Mouse (Mus musculus): ENCODE measurements at regions not wholly inside any gene's neighbourhood (a gene's known extent, or its start where the extent isn't known, plus 50 kb on each side); places are given as distances from the start of the nearest gene placed in this dataset.

DNA sequence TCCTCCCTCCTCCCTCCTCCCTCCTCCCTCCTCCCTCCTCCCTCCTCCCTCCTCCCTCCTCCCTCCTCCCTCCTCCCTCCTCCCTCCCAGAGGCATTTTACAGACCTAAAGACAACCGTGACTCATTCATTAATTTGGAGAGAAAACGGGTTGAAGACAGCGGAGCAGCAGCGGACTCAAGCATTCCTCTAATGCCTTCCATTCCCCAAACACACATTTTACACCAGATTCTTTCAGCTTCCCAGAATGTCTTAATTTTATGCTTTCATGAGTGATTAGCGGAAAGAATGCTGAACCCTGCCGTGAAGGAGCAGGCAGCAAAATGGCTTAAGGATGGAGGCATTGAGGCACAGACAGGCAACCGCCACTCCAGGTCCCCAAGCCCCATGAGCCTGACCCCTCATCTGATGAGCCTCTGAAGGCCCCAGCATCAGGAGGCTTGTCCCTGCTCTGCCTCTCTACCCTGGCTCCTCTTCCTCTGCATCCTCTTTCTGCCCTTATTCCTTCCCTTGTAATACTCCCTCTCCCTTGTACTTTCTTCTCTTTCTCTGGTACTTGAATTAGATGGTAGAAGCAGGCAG lies 192.5 kb downstream of the Cdc5l start:
- no peak for DNase-seq (ENCODE audit: low spot score in 2 of 2)

DNA sequence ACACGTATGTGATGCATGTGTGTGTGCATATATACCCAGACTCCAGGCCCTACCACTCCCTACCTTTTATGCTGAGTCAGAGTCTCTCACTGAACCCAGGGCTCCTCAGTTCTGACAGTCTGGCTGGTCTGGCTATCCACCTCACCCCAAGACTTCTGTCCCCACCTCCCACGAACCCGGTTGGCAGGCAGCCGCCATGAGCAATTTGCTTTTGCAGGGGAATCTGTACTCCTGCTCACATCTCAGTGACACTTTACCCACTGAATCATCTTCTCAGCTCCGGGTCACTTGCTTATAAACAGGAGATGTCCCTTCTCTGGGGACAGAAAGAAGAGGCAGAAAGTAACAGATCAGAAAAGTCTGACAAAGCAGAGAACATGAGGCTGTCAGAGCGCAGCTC lies 193.0 kb downstream of the Cdc5l start:
- no peak for DNase-seq (ENCODE audit: low spot score in 2 of 2)

DNA sequence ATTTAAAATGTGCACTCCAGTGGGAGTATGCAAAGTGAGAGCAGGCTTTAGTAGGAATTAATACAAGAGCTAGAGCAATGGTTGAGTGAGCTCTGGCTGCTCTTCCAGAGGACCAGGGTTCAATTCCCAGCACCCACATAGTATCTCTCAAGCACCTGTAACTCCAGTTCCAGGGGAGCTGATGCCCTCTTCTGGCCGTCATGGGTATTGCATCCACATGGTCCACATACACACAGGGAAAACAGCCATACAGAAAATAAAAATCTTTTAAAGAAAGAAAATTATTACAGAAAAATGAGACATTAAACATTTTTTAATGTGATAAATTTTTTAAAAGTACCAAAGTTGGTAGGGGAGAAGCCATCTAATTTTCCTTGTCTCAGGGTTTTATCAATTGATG lies 196.3 kb downstream of the Cdc5l start:
- no peak for DNase-seq (ENCODE audit: low spot score in 2 of 2)

DNA sequence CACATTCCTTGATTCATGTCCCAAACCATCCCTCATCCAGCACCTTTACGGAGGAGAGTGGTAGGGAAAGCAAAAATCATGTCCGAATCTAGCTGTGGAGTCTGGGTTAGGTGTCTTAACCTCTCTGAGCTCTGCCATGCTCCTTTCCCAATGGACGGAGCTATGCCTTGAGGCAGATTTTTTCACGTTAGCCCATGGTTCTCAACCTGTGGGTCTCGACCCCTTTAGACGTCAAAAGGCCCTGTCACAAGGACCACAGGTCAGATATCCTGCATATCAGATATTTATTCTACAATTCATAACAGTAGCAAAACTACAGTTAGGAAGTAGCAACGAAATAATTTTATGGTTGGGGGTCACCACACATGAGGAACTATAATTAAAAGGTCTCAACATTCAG lies 198.1 kb downstream of the Cdc5l start:
- DNase-seq (ENCODE audit: low spot score in 2 of 2), result no peak

GRCm38 (mm10) chr17:45232874-45233273 lies 200.7 kb downstream of the Cdc5l start:
- no peak for DNase-seq (ENCODE audit: low spot score in 2 of 2)

DNA sequence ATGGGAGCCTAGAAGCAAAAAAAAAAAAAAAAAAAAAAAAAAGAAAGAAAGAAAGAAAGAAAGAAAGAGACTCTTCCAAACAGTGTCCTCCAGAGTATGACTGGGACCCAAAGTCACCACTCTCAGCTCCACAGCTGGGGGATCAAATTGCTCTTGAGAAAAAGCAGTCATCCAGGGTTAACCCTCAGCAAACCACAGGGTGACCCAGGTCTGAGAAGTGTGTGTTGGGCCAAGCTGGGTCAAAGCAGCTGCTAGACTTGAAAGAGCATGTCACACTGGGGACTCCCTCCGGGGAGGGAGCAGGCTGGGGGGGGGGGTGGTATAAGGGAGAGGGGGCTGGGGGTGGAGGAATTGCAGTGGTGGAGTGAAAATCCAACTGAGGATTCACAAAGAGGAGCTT lies 206.3 kb downstream of the Cdc5l start:
- no peak for DNase-seq (ENCODE audit: low spot score in 2 of 2)

DNA sequence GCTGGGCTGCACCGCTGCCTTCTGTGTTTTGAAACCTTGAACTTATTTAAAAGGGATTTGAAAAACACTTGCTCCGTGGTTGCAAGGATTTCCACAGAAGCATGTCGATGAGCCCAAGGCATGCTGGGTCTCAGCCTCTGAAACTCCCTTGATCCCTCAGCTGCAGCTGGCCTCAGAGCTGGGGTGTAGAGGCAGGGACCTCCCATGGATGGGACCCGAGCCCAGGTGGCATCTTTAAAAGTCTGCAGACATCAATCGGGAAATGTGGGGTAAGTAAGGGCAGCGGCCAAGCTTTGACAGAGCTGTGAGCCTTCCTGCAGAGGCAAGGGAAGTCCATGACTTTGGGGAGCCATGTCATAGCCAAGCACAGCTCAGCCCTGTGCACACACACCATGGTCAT lies 207.1 kb downstream of the Cdc5l start:
- DNase-seq (ENCODE audit: low spot score in 2 of 2), result no peak

- DNase-seq (ENCODE audit: low spot score in 2 of 2), result no peak
These were observed 211.9 kb downstream of the Cdc5l start for GRCm38 (mm10) chr17:45221625-45222024.

GRCm38 (mm10) chr17:45217126-45217525 lies 216.4 kb downstream of the Cdc5l start:
- no peak for DNase-seq (ENCODE audit: low spot score in 2 of 2)

GRCm38 (mm10) chr17:45215067-45216049 lies 218.2 kb downstream of the Cdc5l start:
- DNase-seq (ENCODE audit: low spot score in 2 of 2), result no peak

- no peak for DNase-seq (ENCODE audit: low spot score in 2 of 2)
These were observed 222.6 kb downstream of the Cdc5l start for GRCm38 (mm10) chr17:45210984-45211383.

GRCm38 (mm10) chr17:45209387-45209663 lies 224.2 kb downstream of the Cdc5l start:
- DNase-seq (ENCODE audit: low spot score in 2 of 2), result no peak

GRCm38 (mm10) chr17:45208596-45209386 lies 224.7 kb downstream of the Cdc5l start:
- DNase-seq (ENCODE audit: low spot score in 2 of 2), result no peak

GRCm38 (mm10) chr17:45195779-45196178 lies 237.8 kb downstream of the Cdc5l start:
- no peak for DNase-seq (ENCODE audit: low spot score in 2 of 2)

DNA sequence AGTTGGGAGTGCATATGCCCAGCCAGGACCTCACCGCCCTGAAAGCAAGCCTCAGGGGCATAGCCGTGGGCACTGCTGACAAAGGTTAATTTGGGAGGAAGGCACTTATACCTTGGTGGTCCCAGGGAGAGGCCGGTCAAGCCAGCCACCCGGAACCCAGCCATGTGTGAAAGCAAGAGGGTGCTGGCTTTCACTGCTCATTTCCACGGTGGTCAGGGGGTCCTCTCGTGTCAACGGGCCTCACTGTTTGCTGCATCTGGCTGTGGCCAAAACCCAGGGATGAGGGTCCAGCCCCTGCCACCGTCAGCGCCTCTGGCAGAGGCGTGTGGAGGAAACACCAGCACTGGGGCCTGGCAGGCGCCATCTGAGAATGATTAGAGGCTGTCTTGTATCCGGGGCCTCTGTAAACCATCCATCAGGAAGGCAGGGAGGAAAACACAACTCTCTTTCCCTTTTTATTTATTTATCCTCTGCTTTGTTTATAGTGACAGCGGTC lies 238.7 kb downstream of the Cdc5l start:
- DNase-seq (ENCODE audit: low spot score in 2 of 2), result no peak

DNA sequence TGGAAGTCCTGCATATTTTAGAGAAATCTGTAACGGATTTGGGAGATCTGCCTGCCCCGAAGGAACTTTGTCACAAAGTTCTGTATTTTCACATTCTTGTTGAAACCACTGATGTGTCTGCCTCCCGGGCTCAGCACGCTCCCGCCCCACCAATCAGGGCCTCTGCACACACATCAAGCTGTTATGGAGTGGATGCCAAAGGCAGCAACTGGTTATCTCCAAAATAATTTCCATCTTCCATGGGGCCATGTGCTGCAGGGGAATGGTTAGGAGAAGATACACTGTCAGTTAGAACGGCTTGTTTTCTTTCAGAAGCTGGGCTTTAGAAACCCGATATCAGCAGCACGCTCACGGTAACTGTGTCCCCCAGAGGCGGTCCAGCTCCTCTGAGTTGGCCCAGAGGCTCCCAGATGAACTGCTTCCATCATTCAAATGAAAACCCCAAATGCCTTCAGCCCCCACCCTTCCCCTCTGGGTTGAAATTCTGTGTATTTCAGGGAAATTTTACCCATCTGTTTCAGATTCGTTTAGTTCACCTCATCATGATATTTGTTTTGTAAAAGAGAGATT lies 240.0 kb downstream of the Cdc5l start:
- DNase-seq (ENCODE audit: low spot score in 2 of 2), result no peak

- no peak for DNase-seq (ENCODE audit: low spot score in 2 of 2)
These were observed 246.1 kb downstream of the Cdc5l start for GRCm38 (mm10) chr17:45187402-45187801.

- DNase-seq (ENCODE audit: low spot score in 2 of 2), result no peak
These were observed 257.2 kb downstream of the Cdc5l start for GRCm38 (mm10) chr17:45176340-45176739.

DNA sequence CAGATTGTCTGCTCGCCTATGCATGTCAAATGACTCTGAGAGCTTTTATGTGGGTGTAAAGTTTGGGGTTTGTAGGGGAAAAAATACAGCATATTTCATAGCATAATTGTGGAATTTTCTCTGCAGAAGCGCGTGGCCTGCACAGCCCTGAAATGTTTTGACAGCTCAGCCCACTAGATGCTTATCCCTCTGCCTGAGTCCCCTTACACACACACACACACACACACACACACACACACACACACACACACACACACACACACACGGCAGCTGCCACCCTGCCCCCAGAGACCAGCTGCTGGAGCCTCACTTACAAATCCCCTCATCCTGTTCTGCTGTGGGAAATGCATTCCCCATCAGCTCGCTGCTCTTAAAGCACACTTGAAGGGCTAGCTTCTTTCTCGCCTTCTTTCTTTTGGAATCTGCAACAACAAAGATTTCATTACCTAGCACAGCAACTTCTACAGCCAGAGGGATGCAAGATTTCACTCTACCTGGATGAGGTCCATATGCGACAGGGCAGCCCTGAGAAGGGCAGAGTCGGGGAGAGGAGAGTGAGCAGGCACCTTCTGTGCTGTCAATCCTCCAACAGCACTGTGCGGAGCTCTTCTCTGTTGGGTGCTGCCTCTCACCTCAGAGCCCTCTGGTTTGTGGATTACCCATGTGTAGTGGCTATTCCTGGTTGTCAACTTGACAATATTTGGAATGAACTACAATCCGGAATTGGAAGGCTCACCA lies 264.1 kb downstream of the Cdc5l start:
- DNase-seq (ENCODE audit: low spot score in 2 of 2), result peak in 1 of 2 experiments; percentile 19

All from frontal cortex, postnatal 25 days (tissue).